Mouse (Mus musculus) intestine, embryonic 15.5 days (tissue): Measurements from ENCODE around the gene Slc25a19. TPM values are rescaled to one million over a fixed set of nuclear protein-coding genes. Genes with fewer than 3 reads are reported as not detected.
A peak's percentile ranks its signal among the peaks of the same experiment; 100 is the strongest.
"Not testable (repeated sequence)": the region's sequence is repeated elsewhere in the genome, so short reads cannot be mapped to it uniquely, and the experiment has no call there.

Experiments used
- ATAC-seq: fragments of 200-750 bp; cut with Nextera tagmentation; 2 replicates; pipeline ENCODE4 v1.8.0; 2017; ENCODE audit warnings: moderate TSS enrichment, moderate library complexity
- H3K27ac ChIP-seq: fragments of 300-500 bp; sonication (generic); 2 replicates; pipeline ENCODE4 v1.5.1; 2015; ENCODE audit warnings: mild to moderate bottlenecking, inconsistent platforms
- H3K27me3 ChIP-seq: fragments of 300-500 bp; sonication (generic); replicated peaks from 2 replicates; pipeline ENCODE4 v1.6.1; 2015; ENCODE audit warnings: inconsistent platforms
- H3K36me3 ChIP-seq: fragments of 300-500 bp; sonication (generic); 2 replicates; pipeline ENCODE4 v1.6.1; 2015; ENCODE audit warnings: inconsistent platforms
- H3K4me1 ChIP-seq: fragments of 300-500 bp; sonication (generic); replicated peaks from 2 replicates; pipeline ENCODE4 v1.6.1; 2015; ENCODE audit warnings: inconsistent platforms
- H3K4me2 ChIP-seq: fragments of 300-500 bp; sonication (generic); replicated peaks from 2 replicates; pipeline ENCODE4 v1.6.1; 2015; ENCODE audit warnings: mild to moderate bottlenecking, inconsistent platforms
- H3K4me3 ChIP-seq: fragments of 300-500 bp; sonication (generic); replicated peaks from 2 replicates; pipeline ENCODE4 v1.5.1; 2015; ENCODE audit warnings: inconsistent platforms
- H3K9ac ChIP-seq: fragments of 300-500 bp; sonication (generic); 2 replicates; pipeline ENCODE4 v1.6.1; 2015; ENCODE audit warnings: inconsistent platforms
- H3K9me3 ChIP-seq: fragments of 300-500 bp; sonication (generic); 2 replicates; pipeline ENCODE4 v1.6.1; 2016; ENCODE audit warnings: inconsistent platforms
- WGBS: fragments of 180-500 bp; shearing (Covaris S2); methylation state at CpG from one replicate; pipeline ENCODE4 v1.1.7; 2015; 5-methylcytosine and 5-hydroxymethylcytosine counted together
- polyA plus RNA-seq: library from polyadenylated mRNA; unstranded; fragments of >200 nt; fragmentation: Nextera tagmentation; extraction: Ambion mirVana; gene quantifications from 2 replicates; pipeline ENCODE4 v1.2.1, GENCODE M21; 2015

Gene Slc25a19
- polyA plus RNA-seq, 1 experiment from 2014 or later = 24.7 TPM

- H3K9me3 ChIP-seq = no peaks in the 10 kb centered on the region
- no peak overlapping the region for H3K4me2 ChIP-seq
- WGBS = 82% methylated on average over 3 of the region's 3 CpGs
- H3K36me3 ChIP-seq = peaks cover 2% of the 10 kb centered on the region; the same call in 1 of the 2 replicates
- H3K4me3 ChIP-seq = no peak overlapping the region
- no peaks in the 10 kb centered on the region for H3K4me1 ChIP-seq
- no peak overlapping the region for H3K27ac ChIP-seq
- no peak for ATAC-seq
- no peak overlapping the region for H3K9ac ChIP-seq
- H3K27me3 ChIP-seq = no peaks in the 10 kb centered on the region
Observed at GRCm38 (mm10) chr11:115653194-115653593, 25.1 kb upstream of the Slc25a19 start.

DNA sequence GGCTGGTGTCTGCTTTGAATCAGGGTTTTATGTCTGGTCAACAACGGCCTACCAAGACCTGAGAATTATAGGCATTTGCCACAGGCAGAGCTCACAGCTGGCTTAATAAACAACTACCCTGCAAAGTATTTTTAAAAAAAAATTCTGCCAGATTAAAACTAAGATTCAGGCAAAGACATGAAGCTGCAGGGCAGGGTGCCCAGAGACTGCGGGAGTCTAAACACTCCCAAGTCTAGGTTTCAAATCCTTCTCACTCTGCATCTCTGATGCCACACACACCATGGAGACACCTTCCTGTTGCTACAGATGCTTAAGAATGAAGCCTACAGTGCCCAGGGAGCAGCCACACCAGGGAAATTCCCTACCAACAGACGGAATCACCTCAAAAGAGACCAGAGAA lies 23.6 kb upstream of the Slc25a19 start:
- Histone ChIP-seq H3K27ac (no peak overlapping the region), H3K9me3 (no peaks in the 10 kb centered on the region), H3K4me3 (no peak overlapping the region), H3K36me3 (peaks cover 6% of the 10 kb centered on the region; the same call in 1 of the 2 replicates), H3K27me3 (no peaks in the 10 kb centered on the region), H3K9ac (no peak overlapping the region), H3K4me2 (no peak overlapping the region), H3K4me1 (no peaks in the 10 kb centered on the region)
- no peak for ATAC-seq
- 83% methylated on average over 3 of the region's 3 CpGs for WGBS

DNA sequence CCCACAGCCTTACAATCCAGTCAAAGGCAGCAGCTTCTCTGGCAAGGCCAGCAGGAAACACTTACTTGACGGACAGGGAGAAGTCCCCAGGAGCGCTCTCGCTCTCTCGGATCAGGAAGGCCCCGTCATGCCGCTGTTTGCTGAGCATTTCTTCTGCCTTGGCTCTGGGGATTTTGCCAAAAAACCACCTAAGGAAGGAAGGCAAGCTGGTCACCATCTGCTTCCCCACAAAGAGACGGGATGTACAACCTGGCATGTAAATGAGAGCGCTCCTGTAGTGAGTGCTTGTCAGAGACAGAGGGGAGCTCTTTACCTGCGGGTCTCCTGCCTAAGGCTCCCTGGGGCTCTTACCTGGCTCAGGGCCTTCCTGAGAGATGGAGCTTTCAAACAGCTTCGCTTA lies 21.6 kb upstream of the Slc25a19 start:
- H3K4me3 ChIP-seq = no peak overlapping the region
- no peaks in the 10 kb centered on the region for H3K9me3 ChIP-seq
- peaks cover 8% of the 10 kb centered on the region; the same call in 1 of the 2 replicates for H3K36me3 ChIP-seq
- no peak overlapping the region for H3K4me2 ChIP-seq
- no peak overlapping the region for H3K9ac ChIP-seq
- ATAC-seq = no peak
- H3K27ac ChIP-seq = no peak overlapping the region
- H3K27me3 ChIP-seq = no peaks in the 10 kb centered on the region
- 82% methylated on average over 10 of the region's 10 CpGs for WGBS
- H3K4me1 ChIP-seq = no peaks in the 10 kb centered on the region

GRCm38 (mm10) chr11:115647459-115647858 lies 19.4 kb upstream of the Slc25a19 start:
- H3K36me3 ChIP-seq = 0 out of 2 replicates have a peak, but pooled peaks cover 6% of the 10 kb centered on the region
- H3K9ac ChIP-seq = no peak overlapping the region
- 51% methylated on average over 6 of the region's 6 CpGs for WGBS
- H3K4me2 ChIP-seq = no peak overlapping the region
- H3K4me1 ChIP-seq = no peaks in the 10 kb centered on the region
- ATAC-seq = no peak
- H3K4me3 ChIP-seq = no peak overlapping the region
- H3K9me3 ChIP-seq = no peaks in the 10 kb centered on the region
- no peak overlapping the region for H3K27ac ChIP-seq
- no peaks in the 10 kb centered on the region for H3K27me3 ChIP-seq

DNA sequence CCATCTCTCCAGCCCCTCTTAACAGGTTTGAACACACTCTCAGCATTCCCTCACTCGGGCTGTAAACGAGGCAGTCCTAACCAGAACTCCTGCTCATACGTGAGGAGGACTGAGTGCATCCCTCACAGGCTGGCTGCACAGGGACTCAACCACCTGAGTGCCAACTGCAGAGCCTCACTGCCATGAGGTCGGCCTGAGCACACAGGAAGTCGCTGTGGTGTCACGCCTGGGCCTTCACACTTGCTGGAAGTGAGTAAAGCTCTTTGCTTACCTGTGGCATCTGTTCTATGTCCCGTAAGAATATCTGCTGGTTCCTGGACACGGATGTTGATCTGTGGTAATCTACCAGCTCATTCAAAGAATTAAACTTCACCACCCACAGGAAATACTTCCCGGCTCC lies 18.3 kb upstream of the Slc25a19 start:
- Histone ChIP-seq H3K36me3 (0 out of 2 replicates have a peak, but pooled peaks cover 6% of the 10 kb centered on the region), H3K4me3 (no peak overlapping the region), H3K27ac (no peak overlapping the region), H3K4me1 (no peaks in the 10 kb centered on the region), H3K9me3 (no peaks in the 10 kb centered on the region), H3K27me3 (no peaks in the 10 kb centered on the region), H3K4me2 (no peak overlapping the region), H3K9ac (no peak overlapping the region)
- 91% methylated on average over 9 of the region's 9 CpGs for WGBS
- no peak for ATAC-seq

GRCm38 (mm10) chr11:115645498-115645897 lies 17.4 kb upstream of the Slc25a19 start:
- H3K27ac ChIP-seq, H3K36me3 ChIP-seq, ATAC-seq, H3K9ac ChIP-seq, H3K4me2 ChIP-seq, H3K4me3 ChIP-seq, H3K4me1 ChIP-seq, H3K27me3 ChIP-seq, H3K9me3 ChIP-seq: not testable (repeated sequence)
- 70% methylated on average over 14 of the region's 14 CpGs for WGBS

- Histone ChIP-seq H3K9me3 (no peaks in the 10 kb centered on the region), H3K27me3 (no peaks in the 10 kb centered on the region), H3K27ac (no peak overlapping the region), H3K4me1 (peaks cover 4% of the 10 kb centered on the region), H3K4me2 (no peak overlapping the region), H3K9ac (no peak overlapping the region), H3K36me3 (0 out of 2 replicates have a peak, but pooled peaks cover 6% of the 10 kb centered on the region), H3K4me3 (no peak overlapping the region)
- no peak for ATAC-seq
- 94% methylated on average over 13 of the region's 13 CpGs for WGBS
Observed at GRCm38 (mm10) chr11:115644308-115644707, 16.2 kb upstream of the Slc25a19 start.

DNA sequence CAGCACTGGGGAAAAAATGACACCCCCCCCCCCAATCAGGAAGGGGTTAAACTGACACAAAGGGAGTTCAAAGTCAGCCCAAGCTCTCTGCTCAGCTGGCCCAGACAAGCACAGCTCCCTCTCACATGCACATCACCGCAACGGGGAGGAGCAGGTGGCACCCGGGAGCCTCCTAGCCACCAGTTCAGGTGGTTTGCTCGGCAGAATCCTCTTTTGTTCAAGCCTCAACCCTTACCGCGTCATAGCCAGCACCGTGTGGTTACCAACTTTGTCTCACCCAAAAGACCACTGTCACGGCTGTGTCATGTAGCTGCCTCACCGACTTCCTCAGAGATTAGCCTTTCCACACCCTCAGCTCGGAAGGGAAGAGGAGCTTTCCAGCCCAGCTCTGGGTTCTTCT lies 15.2 kb upstream of the Slc25a19 start:
- Histone ChIP-seq H3K4me3 (no peak overlapping the region), H3K9me3 (no peaks in the 10 kb centered on the region), H3K27me3 (no peaks in the 10 kb centered on the region), H3K4me1 (peaks cover 8% of the 10 kb centered on the region), H3K27ac (no peak overlapping the region), H3K9ac (no peak overlapping the region), H3K4me2 (no peak overlapping the region), H3K36me3 (0 out of 2 replicates have a peak, but pooled peaks cover 6% of the 10 kb centered on the region)
- 70% methylated on average over 10 of the region's 10 CpGs for WGBS
- ATAC-seq = no peak

- Histone ChIP-seq H3K27me3 (no peaks in the 10 kb centered on the region), H3K27ac (no peak overlapping the region), H3K9me3 (no peaks in the 10 kb centered on the region), H3K36me3 (0 out of 2 replicates have a peak, but pooled peaks cover 2% of the 10 kb centered on the region), H3K9ac (no peak overlapping the region), H3K4me3 (no peak overlapping the region), H3K4me1 (peaks cover 8% of the 10 kb centered on the region), H3K4me2 (no peak overlapping the region)
- ATAC-seq = no peak
- 94% methylated on average over 2 of the region's 2 CpGs for WGBS
Observed at GRCm38 (mm10) chr11:115642705-115643104, 14.6 kb upstream of the Slc25a19 start.

DNA sequence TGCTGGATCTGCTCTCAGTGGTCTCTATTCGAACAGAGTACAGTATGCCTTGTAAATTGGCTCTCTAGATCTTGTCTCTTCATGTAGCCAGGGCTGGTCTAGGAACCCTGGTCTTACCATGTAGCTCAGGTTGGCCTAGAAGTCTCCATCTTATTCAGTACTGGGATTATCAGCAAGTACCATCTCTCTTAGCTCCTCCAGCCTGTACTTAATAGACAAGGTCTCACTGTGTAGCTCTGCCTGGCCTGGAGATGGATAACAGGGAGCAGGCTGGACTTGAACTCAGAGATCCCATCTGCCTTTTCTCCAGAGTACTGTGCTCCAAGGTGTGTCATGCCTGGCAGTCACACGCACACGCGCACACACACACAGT lies 13.6 kb upstream of the Slc25a19 start:
- no peak overlapping the region for H3K4me2 ChIP-seq
- H3K36me3 ChIP-seq = 0 out of 2 replicates have a peak, but pooled peaks cover 2% of the 10 kb centered on the region
- peaks cover 8% of the 10 kb centered on the region for H3K4me1 ChIP-seq
- no peak overlapping the region for H3K9ac ChIP-seq
- no peaks in the 10 kb centered on the region for H3K27me3 ChIP-seq
- no peak overlapping the region for H3K4me3 ChIP-seq
- WGBS = 82% methylated on average over 4 of the region's 4 CpGs
- no peak for ATAC-seq
- H3K27ac ChIP-seq = no peak overlapping the region
- no peaks in the 10 kb centered on the region for H3K9me3 ChIP-seq

DNA sequence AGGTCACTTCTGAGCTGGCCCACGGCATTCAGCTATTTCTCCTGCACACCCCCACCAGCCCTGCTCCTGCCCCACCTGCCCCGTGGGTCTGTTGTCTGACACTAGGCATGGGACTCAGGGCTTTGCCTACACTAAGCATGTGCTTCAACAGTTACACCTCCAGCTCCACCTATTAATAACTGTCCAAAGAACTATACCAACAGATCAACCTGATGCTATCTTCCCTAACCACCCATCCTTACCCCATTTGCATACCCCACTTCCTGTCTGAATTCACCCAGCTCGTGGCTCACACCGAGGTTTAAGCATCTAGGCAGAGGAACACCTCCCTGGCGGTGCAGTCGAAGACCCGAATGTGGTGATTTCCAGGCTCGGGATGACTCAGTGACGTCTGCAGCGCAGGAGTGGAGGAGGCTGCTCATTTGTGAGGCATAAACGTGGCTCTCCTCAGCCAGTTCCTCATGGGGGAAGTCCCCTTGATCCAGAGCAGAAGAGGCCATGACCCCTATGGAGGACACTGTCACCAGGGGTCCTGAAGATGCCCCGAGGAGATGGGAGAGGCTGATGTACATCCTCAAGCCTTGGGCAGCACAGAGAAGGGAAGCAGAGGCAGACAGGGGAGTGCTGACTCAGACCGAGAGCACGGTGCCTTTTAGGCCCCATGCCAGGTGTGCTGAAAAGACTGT lies 13.0 kb upstream of the Slc25a19 start:
- Histone ChIP-seq H3K9me3 (no peaks in the 10 kb centered on the region), H3K4me1 (peaks cover 8% of the 10 kb centered on the region), H3K4me3 (no peak overlapping the region), H3K27ac (no peak overlapping the region), H3K27me3 (no peaks in the 10 kb centered on the region), H3K4me2 (no peak overlapping the region), H3K9ac (no peak overlapping the region), H3K36me3 (0 out of 2 replicates have a peak, but pooled peaks cover 2% of the 10 kb centered on the region)
- WGBS = 52% methylated on average over 14 of the region's 14 CpGs
- ATAC-seq = no peak

DNA sequence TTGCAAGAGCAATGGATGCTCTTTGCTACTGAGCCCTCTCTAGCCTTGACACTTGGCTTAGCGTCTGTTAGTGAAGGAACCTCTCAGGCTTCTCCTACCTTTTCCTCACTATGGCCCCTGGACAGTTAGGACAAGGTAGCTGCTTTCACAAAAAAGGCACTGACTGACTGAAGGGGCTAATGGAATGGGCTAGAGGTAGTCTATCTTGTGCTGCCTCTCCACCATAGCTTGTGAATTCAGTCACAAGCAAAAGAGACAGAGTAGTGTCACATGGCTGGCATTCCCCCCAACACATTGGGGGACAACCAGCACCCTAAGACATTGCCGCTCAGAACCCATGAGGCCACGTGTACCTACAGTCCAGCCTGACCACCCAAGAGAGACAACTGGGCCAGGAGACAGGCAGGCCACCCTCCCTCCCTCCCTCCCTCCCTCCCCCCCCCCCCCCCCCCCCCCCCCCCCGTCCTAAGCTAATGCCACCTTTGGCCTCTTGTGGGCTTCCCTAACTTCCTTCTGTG lies 12.3 kb upstream of the Slc25a19 start:
- 86% methylated on average over 3 of the region's 4 CpGs for WGBS
- Histone ChIP-seq H3K27ac (no peak overlapping the region), H3K9me3 (no peaks in the 10 kb centered on the region), H3K4me1 (peaks cover 8% of the 10 kb centered on the region), H3K36me3 (no peaks in the 10 kb centered on the region), H3K4me2 (no peak overlapping the region), H3K4me3 (no peak overlapping the region), H3K9ac (no peak overlapping the region), H3K27me3 (no peaks in the 10 kb centered on the region)
- ATAC-seq = no peak

DNA sequence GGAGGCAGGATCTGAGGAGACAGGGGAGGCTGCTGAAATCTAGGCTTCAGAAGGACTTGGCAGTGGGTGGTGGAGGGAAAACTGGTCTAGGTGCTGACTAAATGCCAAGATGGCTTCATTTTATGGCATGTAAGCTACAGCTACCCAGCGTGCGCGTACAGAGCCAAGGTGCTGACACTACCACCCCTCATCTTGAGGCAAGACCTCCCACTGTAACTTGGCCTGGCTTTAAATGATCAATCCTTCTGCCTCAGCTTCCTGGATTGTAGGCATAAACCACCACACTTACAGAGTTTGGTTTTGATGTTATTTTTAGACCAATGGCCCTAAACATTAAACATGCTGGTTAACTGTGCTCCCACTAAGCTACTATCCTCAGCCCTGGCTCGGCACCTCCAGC lies 11.4 kb upstream of the Slc25a19 start:
- Histone ChIP-seq H3K36me3 (no peaks in the 10 kb centered on the region), H3K27ac (peak overlapping the region; percentile 18), H3K9ac (no peak overlapping the region), H3K9me3 (no peaks in the 10 kb centered on the region), H3K4me3 (no peak overlapping the region), H3K4me2 (no peak overlapping the region), H3K4me1 (peaks cover 8% of the 10 kb centered on the region), H3K27me3 (no peaks in the 10 kb centered on the region)
- ATAC-seq = no peak
- 70% methylated on average over 4 of the region's 4 CpGs for WGBS
